Mouse (Mus musculus): ENCODE data around the gene Bub1b.

- TF ChIP-seq CTCF (IDR thresholded peaks at IDR 0.05) (no peak), EP300 (IDR thresholded peaks at IDR 0.05) (no peak)
These were observed 35.4 kb downstream of the Bub1b start for GRCm38 (mm10) chr2:118633441-118633840.

Data from lung, postnatal 0 days (tissue).